Comparison of ENCODE assay signal across 8 mouse cellular contexts in the genomic region with DNA sequence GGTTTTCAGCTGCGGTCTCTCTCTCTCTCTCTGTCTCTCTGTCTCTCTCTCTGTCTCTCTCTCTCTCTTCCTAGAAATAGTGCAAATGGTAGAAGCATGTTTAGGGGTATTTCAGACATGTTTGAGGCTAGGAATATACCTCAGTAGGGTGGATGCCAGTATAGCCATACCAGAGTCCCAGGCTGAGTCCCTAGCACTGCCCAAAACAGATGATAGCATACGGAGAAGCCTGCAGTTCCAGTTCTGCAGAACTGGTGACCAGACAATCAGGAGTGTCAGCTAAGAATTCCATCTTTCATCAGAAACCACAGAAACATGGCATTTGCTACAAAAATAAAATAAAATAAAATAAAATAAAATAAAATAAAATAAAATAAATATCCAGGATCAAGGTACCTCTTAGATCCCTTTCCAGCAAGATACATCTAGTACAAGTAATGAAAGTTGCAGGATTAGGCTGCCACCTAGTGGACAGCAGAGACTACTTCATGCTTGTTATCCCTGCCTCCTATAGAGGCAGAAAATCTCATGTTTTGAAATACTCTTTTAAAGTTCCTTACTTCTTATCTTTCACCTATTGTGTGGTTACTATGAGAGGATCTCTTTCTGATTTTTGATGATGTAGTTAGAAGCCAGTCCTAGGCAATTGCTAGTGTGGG. TPM values are rescaled to one million over a fixed set of nuclear protein-coding genes. Genes with fewer than 3 reads are reported as not detected.
A peak's percentile ranks its signal among the peaks of the same experiment; 100 is the strongest.
DNase-seq lines count a peak whose midpoint lies in the region; ATAC-seq lines count a peak whose summit lies in the region.

No protein-coding gene starts in this region.

- no peaks in the 10 kb centered on the region for H3K9me3 ChIP-seq in midbrain, embryonic 11.5 days (ENCODE audit: control insufficient read depth, low read length)
- no peaks in the 10 kb centered on the region for H3K9me3 ChIP-seq in midbrain, embryonic 10.5 days (replicated peaks)
- no peaks in the 10 kb centered on the region for H3K9me3 ChIP-seq in hindbrain, embryonic 12.5 days (replicated peaks)
- no peaks in the 10 kb centered on the region for H3K9me3 ChIP-seq in stomach, embryonic 14.5 days (ENCODE audit: control insufficient read depth, low read depth, low read length)

- peak; percentile 89 for DNase-seq in midbrain, embryonic 11.5 days (ENCODE audit: low spot score, missing footprints)
- DNase-seq in midbrain, embryonic 10.5 days (ENCODE audit: low spot score), result no peak
- peak; percentile 21 for DNase-seq in adrenal gland, adult 8-10 months
- peak; percentile 55 for DNase-seq in embryo, embryonic 11.5 days (ENCODE audit: low read depth, low spot score)
- DNase-seq in layer of hippocampus, postnatal 10 days (ENCODE audit: low spot score in 2 of 2), result peak; percentile 58 to 73
- DNase-seq in mesoderm, embryonic 11.5 days (ENCODE audit: low read depth, low spot score), result peak; percentile 80

- no peak overlapping the region for H3K27ac ChIP-seq in midbrain, embryonic 11.5 days (ENCODE audit: low read depth, low read length)
- H3K27ac ChIP-seq in midbrain, embryonic 10.5 days (replicated peaks), result no peak overlapping the region
- H3K27ac ChIP-seq in hindbrain, embryonic 12.5 days, result no peak overlapping the region
- no peak overlapping the region for H3K27ac ChIP-seq in stomach, embryonic 14.5 days (ENCODE audit: low read length)

- no peaks in the 10 kb centered on the region for H3K4me1 ChIP-seq in midbrain, embryonic 11.5 days (ENCODE audit: control insufficient read depth, insufficient read depth, low read length)
- H3K4me1 ChIP-seq in midbrain, embryonic 10.5 days, result no peaks in the 10 kb centered on the region
- no peaks in the 10 kb centered on the region for H3K4me1 ChIP-seq in hindbrain, embryonic 12.5 days
- no peaks in the 10 kb centered on the region for H3K4me1 ChIP-seq in stomach, embryonic 14.5 days (ENCODE audit: control insufficient read depth, insufficient read depth, low read length)

- H3K4me3 ChIP-seq in midbrain, embryonic 11.5 days (ENCODE audit: low read depth, low read length), result no peak overlapping the region
- H3K4me3 ChIP-seq in midbrain, embryonic 10.5 days, result no peak overlapping the region
- no peak overlapping the region for H3K4me3 ChIP-seq in hindbrain, embryonic 12.5 days
- no peak overlapping the region for H3K4me3 ChIP-seq in stomach, embryonic 14.5 days (ENCODE audit: low read depth, low read length)

- 90% methylated on average over 2 of the region's 2 CpGs for WGBS in midbrain, embryonic 11.5 days
- WGBS in midbrain, embryonic 10.5 days, result 90% methylated on average over 2 of the region's 2 CpGs
- WGBS in hindbrain, embryonic 12.5 days, result 97% methylated on average over 2 of the region's 2 CpGs
- WGBS in stomach, embryonic 14.5 days, result 94% methylated on average over 2 of the region's 2 CpGs

- ATAC-seq in midbrain, embryonic 11.5 days (ENCODE audit: low FRiP score), result peak; percentile 75; the same call in 1 of the 2 replicates
- peak; percentile 63; the same call in 1 of the 2 replicates for ATAC-seq in hindbrain, embryonic 12.5 days (ENCODE audit: low FRiP score)
- peak; percentile 49; the same call in 1 of the 2 replicates for ATAC-seq in stomach, embryonic 14.5 days (ENCODE audit: insufficient number of reproducible peaks, insufficient read depth, low FRiP score, low read depth)

- no peak overlapping the region for H3K4me2 ChIP-seq in midbrain, embryonic 11.5 days
- H3K4me2 ChIP-seq in hindbrain, embryonic 12.5 days (replicated peaks), result no peak overlapping the region
- no peak overlapping the region for H3K4me2 ChIP-seq in stomach, embryonic 14.5 days (replicated peaks; ENCODE audit: low read depth, low read length)

- no peak overlapping the region for H3K9ac ChIP-seq in midbrain, embryonic 11.5 days (ENCODE audit: low read length)
- no peak overlapping the region for H3K9ac ChIP-seq in hindbrain, embryonic 12.5 days
- no peak overlapping the region for H3K9ac ChIP-seq in stomach, embryonic 14.5 days (replicated peaks; ENCODE audit: low read depth, low read length)

- no peaks in the 10 kb centered on the region for H3K27me3 ChIP-seq in midbrain, embryonic 11.5 days (ENCODE audit: control insufficient read depth, insufficient read depth, low read length)
- no peaks in the 10 kb centered on the region for H3K27me3 ChIP-seq in midbrain, embryonic 10.5 days (ENCODE audit: low read depth, poor library complexity, severe bottlenecking)
- H3K27me3 ChIP-seq in hindbrain, embryonic 12.5 days, result no peaks in the 10 kb centered on the region
- no peaks in the 10 kb centered on the region for H3K27me3 ChIP-seq in stomach, embryonic 14.5 days (ENCODE audit: control insufficient read depth, insufficient read depth, low read length)

- no peaks in the 10 kb centered on the region; the same call in 1 of the 2 replicates for H3K36me3 ChIP-seq in midbrain, embryonic 11.5 days (ENCODE audit: control insufficient read depth, insufficient read depth, low read length)
- peaks cover 20% of the 10 kb centered on the region for H3K36me3 ChIP-seq in midbrain, embryonic 10.5 days
- H3K36me3 ChIP-seq in hindbrain, embryonic 12.5 days, result peaks cover 4% of the 10 kb centered on the region; the same call in 1 of the 2 replicates
- H3K36me3 ChIP-seq in stomach, embryonic 14.5 days (ENCODE audit: control insufficient read depth, insufficient read depth, low read length), result peaks cover 4% of the 10 kb centered on the region; the same call in 1 of the 2 replicates

RNA-seq across cellular contexts. Expression of a gene that starts 33.1 kb away (rescaled TPM):
- 0.19 TPM in 1 of 2 replicates, not detected in the other for polyA plus RNA-seq in midbrain, embryonic 11.5 days (2014; fragmentation: Nextera tagmentation; extraction: Ambion mirVana)
- 0.17 and 0.19 TPM in 2 replicates for polyA plus RNA-seq in midbrain, embryonic 10.5 days (2016; fragmentation: Nextera tagmentation; extraction: Ambion mirVana)
- 1 to 10 TPM; 1.2 to 3.2 (median 1.7) TPM for total RNA-seq in adrenal gland, adult 8-10 months (2022)
- 0.46 TPM in 1 of 2 replicates, not detected in the other for polyA plus RNA-seq in hindbrain, embryonic 12.5 days (2016; fragmentation: Nextera tagmentation; extraction: Ambion mirVana)
- total RNA-seq in layer of hippocampus, postnatal 10 days (2021), result under 1 TPM; 0.60 to 0.64 TPM
- 0.34 TPM in 1 of 2 replicates, not detected in the other for polyA plus RNA-seq in stomach, embryonic 14.5 days (2014; fragmentation: Nextera tagmentation; extraction: Ambion mirVana)

RNA-seq across cellular contexts. Expression of a gene that starts 47.4 kb away (rescaled TPM):
- 6.5 and 7.0 TPM in 2 replicates for polyA plus RNA-seq in midbrain, embryonic 11.5 days (2014; fragmentation: Nextera tagmentation; extraction: Ambion mirVana)
- polyA plus RNA-seq in midbrain, embryonic 10.5 days (2016; fragmentation: Nextera tagmentation; extraction: Ambion mirVana), result 6.7 and 7.9 TPM in 2 replicates
- 10 to 100 TPM; 29.6 to 40.1 (median 34.0) TPM for total RNA-seq in adrenal gland, adult 8-10 months (2022)
- 15.2 and 18.3 TPM in 2 replicates for polyA plus RNA-seq in hindbrain, embryonic 12.5 days (2016; fragmentation: Nextera tagmentation; extraction: Ambion mirVana)
- 10 to 100 TPM; 86.3 to 93.5 TPM for total RNA-seq in layer of hippocampus, postnatal 10 days (2021)
- 10.7 and 11.1 TPM in 2 replicates for polyA plus RNA-seq in stomach, embryonic 14.5 days (2014; fragmentation: Nextera tagmentation; extraction: Ambion mirVana)

RNA-seq across cellular contexts. Expression of a gene that starts 47.4 kb away (rescaled TPM):
- 0.34 and 0.76 TPM in 2 replicates for polyA plus RNA-seq in midbrain, embryonic 11.5 days (2014; fragmentation: Nextera tagmentation; extraction: Ambion mirVana)
- 0.28 and 0.43 TPM in 2 replicates for polyA plus RNA-seq in midbrain, embryonic 10.5 days (2016; fragmentation: Nextera tagmentation; extraction: Ambion mirVana)
- 10 to 100 TPM in 2 of 4 experiments, 1 to 10 TPM in 2; 9.3 to 26.6 (median 12.7) TPM for total RNA-seq in adrenal gland, adult 8-10 months (2022)
- polyA plus RNA-seq in hindbrain, embryonic 12.5 days (2016; fragmentation: Nextera tagmentation; extraction: Ambion mirVana), result 0.58 and 0.82 TPM in 2 replicates
- 1 to 10 TPM in 1 of 2 experiments, under 1 TPM in 1; 0.87 to 1.5 TPM for total RNA-seq in layer of hippocampus, postnatal 10 days (2021)
- polyA plus RNA-seq in stomach, embryonic 14.5 days (2014; fragmentation: Nextera tagmentation; extraction: Ambion mirVana), result 2.7 and 3.3 TPM in 2 replicates
